Mouse (Mus musculus): Measurements from ENCODE around the gene Zdhhc7. TPM values are rescaled to one million over a fixed set of nuclear protein-coding genes. Genes with fewer than 3 reads are reported as not detected.

Zdhhc7 gene
- 53.0 and 62.2 TPM in 2 replicates for polyA plus RNA-seq (2012; rRNA removed)

GRCm38 (mm10) chr8:120101068-120101972 lies at the start of gene Zdhhc7:
Zdhhc7 (minus strand) TSS chr8:120101482.
- DNase-seq (ENCODE audit: low read depth) = no peak

- no peak for DNase-seq (ENCODE audit: low read depth)
Observed at GRCm38 (mm10) chr8:120150028-120150427, 48.7 kb upstream of the Zdhhc7 start.

- DNase-seq (ENCODE audit: low read depth) = no peak
Observed at GRCm38 (mm10) chr8:120146051-120146450, 44.8 kb upstream of the Zdhhc7 start.

- no peak for DNase-seq (ENCODE audit: low read depth)
Observed at GRCm38 (mm10) chr8:120144652-120145301, 43.5 kb upstream of the Zdhhc7 start.

GRCm38 (mm10) chr8:120143911-120144651 lies 42.8 kb upstream of the Zdhhc7 start:
- no peak for DNase-seq (ENCODE audit: low read depth)

- DNase-seq (ENCODE audit: low read depth) = no peak
Observed at GRCm38 (mm10) chr8:120140769-120141168, 39.5 kb upstream of the Zdhhc7 start.

GRCm38 (mm10) chr8:120138958-120139357 lies 37.7 kb upstream of the Zdhhc7 start:
- no peak for DNase-seq (ENCODE audit: low read depth)

GRCm38 (mm10) chr8:120136618-120137017 lies 35.3 kb upstream of the Zdhhc7 start:
- DNase-seq (ENCODE audit: low read depth) = no peak

- no peak for DNase-seq (ENCODE audit: low read depth)
Observed at GRCm38 (mm10) chr8:120135687-120136086, 34.4 kb upstream of the Zdhhc7 start.

GRCm38 (mm10) chr8:120133169-120133568 lies 31.9 kb upstream of the Zdhhc7 start:
- DNase-seq (ENCODE audit: low read depth) = peak; percentile 54

- DNase-seq (ENCODE audit: low read depth) = no peak
Observed at GRCm38 (mm10) chr8:120131158-120131557, 29.9 kb upstream of the Zdhhc7 start.

GRCm38 (mm10) chr8:120129547-120129946 lies 28.3 kb upstream of the Zdhhc7 start:
- DNase-seq (ENCODE audit: low read depth) = no peak

- DNase-seq (ENCODE audit: low read depth) = no peak
Observed at GRCm38 (mm10) chr8:120126357-120127161, 25.3 kb upstream of the Zdhhc7 start.

- no peak for DNase-seq (ENCODE audit: low read depth)
Observed at GRCm38 (mm10) chr8:120124836-120125389, 23.6 kb upstream of the Zdhhc7 start.

- no peak for DNase-seq (ENCODE audit: low read depth)
Observed at GRCm38 (mm10) chr8:120124261-120124660, 23.0 kb upstream of the Zdhhc7 start.

- no peak for DNase-seq (ENCODE audit: low read depth)
Observed at GRCm38 (mm10) chr8:120120951-120121350, 19.7 kb upstream of the Zdhhc7 start.

GRCm38 (mm10) chr8:120119931-120120330 lies 18.6 kb upstream of the Zdhhc7 start:
- DNase-seq (ENCODE audit: low read depth) = no peak

GRCm38 (mm10) chr8:120119429-120119828 lies 18.1 kb upstream of the Zdhhc7 start:
- no peak for DNase-seq (ENCODE audit: low read depth)

GRCm38 (mm10) chr8:120118847-120119246 lies 17.6 kb upstream of the Zdhhc7 start:
- no peak for DNase-seq (ENCODE audit: low read depth)

- DNase-seq (ENCODE audit: low read depth) = no peak
Observed at GRCm38 (mm10) chr8:120118162-120118561, 16.9 kb upstream of the Zdhhc7 start.

GRCm38 (mm10) chr8:120116600-120116999 lies 15.3 kb upstream of the Zdhhc7 start:
- DNase-seq (ENCODE audit: low read depth) = peak; percentile 68
